Mouse (Mus musculus) monocyte, adult 59 days (primary cell): ENCODE measurements around the gene Olfr193. TPM values are rescaled to one million over a fixed set of nuclear protein-coding genes. Genes with fewer than 3 reads are reported as not detected.

ENCODE experiments used
- total RNA-seq, 2 experiments: library from RNA; stranded (reverse); gene quantifications; one replicate each; pipeline ENCODE4 v1.2.4; 2023

Olfr193 gene
- total RNA-seq, result not detected

GRCm38 (mm10) chr16:59111781-59112180 is at the start of gene Olfr193:
Olfr193 (minus strand) TSS chr16:59111881.

GRCm38 (mm10) chr16:59146746-59147145 is 35.1 kb upstream of the Olfr193 start, which contains the start of gene Olfr195:
Olfr195 (plus strand) TSS chr16:59147046.

DNA sequence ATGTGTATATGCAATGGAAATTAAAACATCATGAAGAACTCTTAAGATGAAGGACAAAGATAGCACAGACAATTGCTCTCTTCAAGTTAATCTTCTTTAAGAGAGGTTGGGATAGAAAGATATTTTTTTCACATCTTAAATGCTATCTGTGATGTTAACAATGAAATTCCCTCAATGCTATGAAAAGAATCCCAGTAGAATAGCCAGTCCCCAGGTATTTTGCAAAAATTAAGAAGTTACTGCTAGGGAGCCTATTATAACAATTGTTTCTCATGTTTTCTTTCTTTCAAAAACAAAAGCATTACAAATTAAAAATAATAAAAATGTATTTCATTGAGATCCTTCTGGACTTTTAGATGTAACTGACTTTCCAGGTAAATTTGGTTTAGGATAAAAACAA is 9.3 kb upstream of the Olfr193 start, which contains the start of gene Olfr194:
TSS of gene Olfr194 (minus strand) at position 101 of the 400 bp plus-strand sequence.

DNA sequence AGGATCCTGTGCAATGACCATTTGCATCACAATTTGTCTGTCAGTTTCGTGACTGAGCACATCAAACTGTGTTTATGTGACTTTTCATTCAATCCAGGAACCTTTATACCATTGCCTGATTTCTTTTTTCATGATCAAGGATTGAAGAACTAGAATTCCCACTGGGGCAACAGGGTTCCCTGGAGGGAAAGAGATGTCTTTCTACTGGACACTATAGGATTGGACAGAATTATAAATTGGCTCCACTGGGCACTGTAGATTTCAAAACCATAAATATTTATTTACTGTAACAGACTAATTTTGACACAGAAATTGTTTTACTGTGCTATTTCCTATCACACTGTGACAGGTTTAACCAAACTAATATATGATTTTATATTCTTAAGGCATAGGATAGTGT is 22.0 kb downstream of the Olfr193 start, which contains the start of gene Olfr191:
TSS of gene Olfr191 (minus strand) at position 101 of the 400 bp plus-strand sequence.

GRCm38 (mm10) chr16:59077905-59078304 is 33.8 kb downstream of the Olfr193 start, which contains the start of gene Olfr190:
Olfr190 (minus strand) TSS chr16:59078005.

Other genes starting within 250 kb of the Olfr193 start
- not detected for gene Olfr177, start 237.1 kb downstream of the Olfr193 start, total RNA-seq
- gene Olfr178, start 219.8 kb downstream of the Olfr193 start, total RNA-seq, result not detected
- not detected for gene Olfr181, start 183.1 kb downstream of the Olfr193 start, total RNA-seq
- not detected for gene Olfr180, start 182.5 kb downstream of the Olfr193 start, total RNA-seq
- not detected for gene Olfr183, start 116.5 kb downstream of the Olfr193 start, total RNA-seq
- not detected for gene Olfr186, start 81.6 kb downstream of the Olfr193 start, total RNA-seq
- gene Olfr187, start 72.1 kb downstream of the Olfr193 start, total RNA-seq, result not detected
- not detected for gene Olfr190, start 33.9 kb downstream of the Olfr193 start, total RNA-seq
- not detected for gene Olfr191, start 22.1 kb downstream of the Olfr193 start, total RNA-seq
- gene Olfr194, start 9.2 kb upstream of the Olfr193 start, total RNA-seq, result not detected
- not detected for gene Olfr195, start 35.2 kb upstream of the Olfr193 start, total RNA-seq
- gene Olfr196, start 58.6 kb upstream of the Olfr193 start, total RNA-seq, result not detected
- gene Olfr198, start 91.7 kb upstream of the Olfr193 start, total RNA-seq, result not detected
- not detected for gene Olfr199, start 107.9 kb upstream of the Olfr193 start, total RNA-seq
- not detected for gene Olfr201, start 160.8 kb upstream of the Olfr193 start, total RNA-seq
- gene Olfr202, start 174.9 kb upstream of the Olfr193 start, total RNA-seq, result not detected
- not detected for gene Olfr203, start 187.0 kb upstream of the Olfr193 start, total RNA-seq
- not detected for gene Olfr204, start 206.4 kb upstream of the Olfr193 start, total RNA-seq
- not detected for gene Olfr205, start 219.3 kb upstream of the Olfr193 start, total RNA-seq
- gene Olfr206, start 237.4 kb upstream of the Olfr193 start, total RNA-seq, result not detected